ENCODE assay signal across 8 mouse cellular contexts in the genomic region with DNA sequence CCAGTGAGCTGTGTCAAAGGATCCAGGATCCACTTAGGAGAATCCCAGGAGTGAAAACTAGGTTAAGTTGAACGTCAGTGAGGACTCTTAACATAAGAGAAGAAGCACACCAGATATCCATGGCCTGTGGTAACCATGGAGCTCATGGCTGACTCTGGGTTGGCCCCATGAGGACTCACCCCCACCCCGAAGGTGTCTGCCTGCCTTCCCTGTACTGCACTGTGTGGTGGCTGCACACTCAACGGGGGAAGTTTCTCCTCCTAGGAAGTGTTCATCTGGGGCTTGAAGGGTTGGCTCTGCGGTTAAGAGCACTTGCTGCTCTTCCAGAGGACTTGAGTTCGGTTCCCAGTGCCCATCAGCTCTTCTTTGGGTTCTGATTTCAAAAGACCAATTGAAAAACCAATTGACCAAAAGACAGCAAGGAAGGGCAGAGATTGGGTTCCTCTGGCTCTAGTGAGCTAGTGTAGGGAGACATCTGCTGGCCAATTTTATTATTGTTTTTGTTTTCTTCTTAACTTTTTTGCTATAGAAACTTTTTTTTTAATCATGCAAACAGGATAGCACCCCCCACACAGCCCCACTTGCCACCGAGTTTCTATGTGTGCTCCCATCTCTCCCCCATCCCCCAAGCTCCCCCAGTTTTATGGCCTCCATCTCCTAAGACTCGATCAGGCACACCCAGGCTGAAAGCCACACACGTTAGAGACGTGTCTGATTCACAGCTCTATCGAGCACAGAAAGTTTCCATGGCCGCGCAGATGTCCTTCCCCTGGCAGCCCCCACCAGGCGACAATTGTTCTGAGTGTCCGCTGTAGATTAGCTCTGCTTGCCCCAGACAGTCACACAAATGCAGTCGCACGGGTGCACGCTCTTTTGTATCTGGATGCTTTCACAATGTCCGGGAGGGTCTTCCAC. TPM values are rescaled to one million over a fixed set of nuclear protein-coding genes. Genes with fewer than 3 reads are reported as not detected.
A peak's percentile ranks its signal among the peaks of the same experiment; 100 is the strongest.
DNase-seq lines count a peak whose midpoint lies in the region; ATAC-seq lines count a peak whose summit lies in the region.
"Had no signal": no experiment of that assay in that cellular context is flagged by ENCODE, and none has a peak within 500 bp of the region (broad histone marks: within the 10 kb centered on the region; RNA-seq: fewer than 3 reads in every experiment).

No protein-coding gene starts in this region.

- H3K36me3 ChIP-seq in heart, embryonic 15.5 days, result no peaks in the 10 kb centered on the region
- H3K36me3 ChIP-seq in liver, embryonic 15.5 days (replicated peaks), result no peaks in the 10 kb centered on the region

- H3K9ac ChIP-seq in heart, embryonic 15.5 days, result no peak overlapping the region
- no peak overlapping the region for H3K9ac ChIP-seq in liver, embryonic 15.5 days

- WGBS in heart, embryonic 15.5 days, result 48% methylated on average over 18 of the region's 18 CpGs
- 40% methylated on average over 18 of the region's 18 CpGs for WGBS in liver, embryonic 15.5 days (ENCODE audit: insufficient replicate concordance)

- no peak overlapping the region for H3K4me3 ChIP-seq in heart, embryonic 15.5 days
- no peak overlapping the region for H3K4me3 ChIP-seq in liver, embryonic 15.5 days (replicated peaks)

- 0 out of 2 replicates have a peak, but pooled peaks cover 4% of the 10 kb centered on the region for H3K27me3 ChIP-seq in heart, embryonic 15.5 days
- H3K27me3 ChIP-seq in liver, embryonic 15.5 days, result peaks cover under 1% of the 10 kb centered on the region

- no peak overlapping the region for H3K27ac ChIP-seq in heart, embryonic 15.5 days
- H3K27ac ChIP-seq in liver, embryonic 15.5 days (replicated peaks), result no peak overlapping the region

- 0 out of 2 replicates have a peak, but pooled peaks cover 2% of the 10 kb centered on the region for H3K4me1 ChIP-seq in heart, embryonic 15.5 days (replicated peaks)
- no peaks in the 10 kb centered on the region; the same call in 1 of the 2 replicates for H3K4me1 ChIP-seq in liver, embryonic 15.5 days (replicated peaks)

- intact Hi-C loops in left cerebral cortex, postnatal 14 days (cut with DNase I), result loop anchor here (1.0 to 10.0 kb wide), 2 partner anchors 61 to 134 kb away; no protein-coding TSS in a partner anchor
- intact Hi-C loops in left cerebral cortex, postnatal 4 days (cut with DNase I), result loop anchor here (2.0 kb wide), 1 partner anchor 60 kb away; no protein-coding TSS in a partner anchor

- no peaks in the 10 kb centered on the region for H3K9me3 ChIP-seq in heart, embryonic 15.5 days (replicated peaks)
- no peaks in the 10 kb centered on the region for H3K9me3 ChIP-seq in liver, embryonic 15.5 days (replicated peaks)

- DNase-seq in left cerebral cortex, postnatal 14 days (ENCODE audit: low spot score in 2 of 2), result peak; percentile 12 to 68
- DNase-seq in left cerebral cortex, postnatal 4 days, result no peak
- DNase-seq in ZHBTc4 (ENCODE audit: low read depth, low spot score), result peak; percentile 76
- no peak for DNase-seq in ovary, postnatal 14 days (ENCODE audit: low spot score)
- DNase-seq in gastrocnemius, postnatal 10 days, result no peak

- H3K4me2 ChIP-seq in heart, embryonic 15.5 days, result peak overlapping the region; percentile 27; the same call in 1 of the 2 replicates
- H3K4me2 ChIP-seq in liver, embryonic 15.5 days, result peak overlapping the region; percentile 46

- ATAC-seq in heart, embryonic 15.5 days (replicated peaks; ENCODE audit: insufficient number of reproducible peaks, insufficient read depth, low FRiP score, low read depth), result no peak
- no peak for ATAC-seq in liver, embryonic 15.5 days (ENCODE audit: insufficient read depth)

RNA-seq across cellular contexts. Expression of gene Myo1h, which starts 20.1 kb away (rescaled TPM):
- total RNA-seq in left cerebral cortex, postnatal 14 days (2021), result 1 to 10 TPM; 2.7 to 2.8 TPM
- total RNA-seq in left cerebral cortex, postnatal 4 days (2021), result 1 to 10 TPM; 1.1 TPM
- 2.0 and 2.6 TPM in 2 replicates for polyA plus RNA-seq in heart, embryonic 15.5 days (2015; fragmentation: Nextera tagmentation; extraction: Ambion mirVana)
- polyA plus RNA-seq in liver, embryonic 15.5 days (2015; fragmentation: Nextera tagmentation; extraction: Ambion mirVana), result 0.40 and 0.62 TPM in 2 replicates
- under 1 TPM; 0.43 to 0.78 TPM for total RNA-seq in gastrocnemius, postnatal 10 days (2021)

RNA-seq across cellular contexts. Expression of gene Foxn4, which starts 35.4 kb away (rescaled TPM):
- total RNA-seq in left cerebral cortex, postnatal 14 days (2021), result not detected
- total RNA-seq in left cerebral cortex, postnatal 4 days (2021), result under 1 TPM in 1 of 2 experiments, not detected in 1; 0.16 TPM
- 0.11 and 0.20 TPM in 2 replicates for polyA plus RNA-seq in heart, embryonic 15.5 days (2015; fragmentation: Nextera tagmentation; extraction: Ambion mirVana)
- not detected in 2 replicates for polyA plus RNA-seq in liver, embryonic 15.5 days (2015; fragmentation: Nextera tagmentation; extraction: Ambion mirVana)
- not detected for total RNA-seq in gastrocnemius, postnatal 10 days (2021)
- total RNA-seq: layer of hippocampus, adult 18-20 months had no signal

Comparison
In these comparisons a context has a peak if more than half of its experiments do, and no peak if none do; other contexts are left out.
1. DNase-seq: peak in left cerebral cortex, postnatal 14 days (2 of 2) and ZHBTc4 (single experiment); none in left cerebral cortex, postnatal 4 days (single experiment), ovary, postnatal 14 days (single experiment) and gastrocnemius, postnatal 10 days (single experiment).